Mouse (Mus musculus) CD4-positive, CD25-positive, alpha-beta regulatory T cell, adult 2 months (primary cell): ENCODE data around the gene Slc26a11.

Source experiments
- DNase-seq: peaks from one replicate; pipeline ENCODE4 v3.0.0-alpha.2; 2012; ENCODE audit warnings: low read depth, low spot score

The Slc26a11 gene

GRCm38 (mm10) chr11:119396461-119396860, 41.1 kb downstream of the Slc26a11 start:
- DNase-seq, result no peak

- no peak for DNase-seq
Observed at GRCm38 (mm10) chr11:119402501-119403160, 47.3 kb downstream of the Slc26a11 start.

GRCm38 (mm10) chr11:119404627-119405026, 49.3 kb downstream of the Slc26a11 start:
- DNase-seq, result peak; percentile 82

- DNase-seq, result no peak
Observed at GRCm38 (mm10) chr11:119407381-119407780, 52.0 kb downstream of the Slc26a11 start.

GRCm38 (mm10) chr11:119407977-119408376, 52.6 kb downstream of the Slc26a11 start:
- no peak for DNase-seq

GRCm38 (mm10) chr11:119419327-119420118, 64.2 kb downstream of the Slc26a11 start:
- DNase-seq, result no peak

GRCm38 (mm10) chr11:119420426-119420825, 65.1 kb downstream of the Slc26a11 start:
- DNase-seq, result no peak

- no peak for DNase-seq
Observed at GRCm38 (mm10) chr11:119427431-119427830, 72.1 kb downstream of the Slc26a11 start.

- no peak for DNase-seq
Observed at GRCm38 (mm10) chr11:119427986-119428385, 72.6 kb downstream of the Slc26a11 start.

- DNase-seq, result peak; percentile 95
Observed at GRCm38 (mm10) chr11:119428649-119429136, 73.3 kb downstream of the Slc26a11 start.
